Mouse (Mus musculus): ENCODE results near the gene Uroc1. TPM values are rescaled to one million over a fixed set of nuclear protein-coding genes. Genes with fewer than 3 reads are reported as not detected.
A peak's percentile ranks its signal among the peaks of the same experiment; 100 is the strongest.

Gene Uroc1
- total RNA-seq, 1 experiment from 2014 or later = 32.3 TPM

DNA sequence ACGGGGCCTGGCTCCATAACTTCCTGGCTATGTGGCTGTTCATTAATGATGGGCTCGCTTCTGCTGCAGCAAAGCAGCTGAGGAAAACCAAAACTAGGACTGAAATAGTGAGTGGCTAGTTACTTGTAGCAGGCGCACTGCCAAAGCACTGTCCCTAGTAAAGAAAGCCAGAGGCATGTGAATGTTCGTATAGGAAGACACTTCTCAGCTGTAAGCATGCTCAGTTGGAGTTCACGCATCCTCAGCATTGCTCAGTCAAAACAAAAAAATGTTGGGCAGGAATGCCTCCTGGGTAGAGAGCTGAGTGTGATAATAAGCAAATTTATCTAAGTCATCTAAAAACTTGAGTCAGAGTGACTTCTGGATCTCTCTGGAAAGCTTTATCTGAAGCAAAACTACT is 25.1 kb downstream of the Uroc1 start:
- no peak for DNase-seq

- DNase-seq = no peak
Measured at GRCm38 (mm10) chr6:90359445-90359844, 26.4 kb downstream of the Uroc1 start.

DNA sequence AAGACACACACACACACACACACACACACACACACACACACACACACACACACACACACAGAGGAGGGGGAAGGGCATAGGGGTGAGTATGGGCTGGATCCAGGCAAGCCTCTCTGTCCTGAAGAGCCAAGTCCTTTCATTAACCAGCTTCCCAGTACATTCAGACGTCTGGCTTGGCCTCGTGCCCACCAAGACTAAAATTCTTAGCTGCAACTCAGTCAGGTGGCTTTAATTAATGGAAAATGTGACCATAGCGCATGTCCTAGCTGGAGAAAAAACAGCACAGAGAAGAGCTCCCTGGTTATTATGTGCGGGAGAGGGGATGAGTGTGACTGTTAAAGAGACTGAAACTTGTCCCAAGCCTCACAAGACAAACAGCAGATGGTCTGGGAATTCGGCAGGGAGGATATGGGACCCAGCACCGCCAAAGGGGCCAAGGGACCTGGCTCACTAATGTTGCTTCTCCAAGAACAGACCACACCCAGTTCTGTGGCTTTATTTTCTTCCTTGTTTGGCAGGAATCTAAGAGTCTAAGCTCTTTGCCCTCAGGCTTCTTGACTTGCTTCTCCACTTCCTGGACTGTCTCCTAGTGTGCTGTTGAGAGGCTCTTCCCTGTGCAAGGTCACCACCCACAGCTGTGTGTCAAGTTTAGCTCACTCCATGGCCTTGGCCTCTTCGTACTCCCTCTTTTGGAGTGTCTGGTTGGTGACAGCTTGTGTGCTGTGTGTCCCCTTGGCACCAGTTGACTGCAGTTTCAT is 27.1 kb downstream of the Uroc1 start:
- peak; percentile 74 for DNase-seq

DNA sequence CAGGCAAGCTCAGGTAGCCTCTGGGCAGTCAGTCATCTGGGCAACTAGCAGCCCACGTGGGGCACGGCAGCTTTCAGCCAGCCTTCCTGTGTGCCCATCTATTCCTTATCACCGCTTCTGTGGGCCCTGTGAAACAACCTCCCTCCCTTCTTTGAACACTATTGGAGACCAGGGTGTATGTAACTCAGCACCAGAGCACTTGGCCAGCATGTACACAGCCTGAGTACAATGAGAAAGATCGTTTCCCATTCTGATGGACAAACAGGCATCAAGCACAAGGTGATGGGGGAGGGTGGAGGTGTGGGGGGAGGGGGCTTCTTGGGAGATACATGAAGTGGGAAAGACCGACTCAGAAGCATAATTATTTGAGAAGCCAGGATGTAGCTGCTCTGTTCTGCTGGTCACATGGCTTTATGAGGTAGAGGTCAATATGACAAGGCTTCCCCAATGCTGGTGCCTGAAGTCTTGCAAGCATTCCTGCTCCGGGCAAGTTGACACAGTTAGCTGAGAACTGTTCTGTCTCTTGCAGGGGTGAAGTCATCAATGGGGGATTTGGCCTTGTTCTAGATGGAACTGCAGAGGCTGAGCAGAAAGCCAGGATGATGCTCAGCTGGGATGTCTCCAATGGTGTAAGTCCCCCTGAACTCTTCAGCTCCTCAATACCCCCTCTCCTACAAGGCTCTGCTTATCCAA is 28.0 kb downstream of the Uroc1 start:
- no peak for DNase-seq

GRCm38 (mm10) chr6:90363301-90363700 is 30.2 kb downstream of the Uroc1 start:
- peak; percentile 72 for DNase-seq

DNA sequence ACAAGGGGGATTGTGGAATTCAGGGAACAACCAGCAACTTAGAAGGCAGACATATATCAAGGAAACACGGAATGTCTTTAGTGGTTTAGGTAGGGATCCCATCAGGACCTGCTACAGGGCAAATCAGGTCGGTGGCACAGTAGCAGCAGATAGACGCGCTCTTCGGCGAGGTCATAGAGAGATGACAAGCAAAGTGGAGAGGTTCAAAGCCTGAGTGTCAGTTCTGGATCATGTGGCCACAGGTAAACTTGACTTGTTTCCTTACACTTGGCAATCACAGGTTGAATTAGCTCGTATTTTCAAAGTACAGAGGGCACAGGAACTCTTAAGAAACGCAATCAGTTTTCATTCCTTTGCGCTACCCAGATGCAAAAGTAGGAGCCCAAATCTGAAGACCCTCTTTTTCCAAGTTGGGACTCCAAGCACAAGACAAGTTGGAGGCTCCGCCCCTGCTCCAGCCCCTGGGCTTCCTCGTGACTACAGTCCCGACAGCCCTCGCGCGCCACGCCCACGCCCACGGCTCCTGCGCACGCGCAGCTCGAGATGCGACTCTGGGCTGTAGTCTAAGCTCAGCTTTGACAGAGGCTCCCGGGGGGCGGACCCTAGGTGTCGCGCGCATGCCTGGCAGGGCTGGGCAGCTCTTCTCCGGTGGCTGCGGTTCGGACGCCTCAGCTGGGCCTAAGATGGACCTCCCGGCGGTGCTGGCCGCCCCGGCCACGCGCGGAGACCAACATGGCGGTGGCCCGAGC is 36.1 kb downstream of the Uroc1 start, which contains the start of gene Zxdc:
Gene Zxdc (plus strand): TSS at position 517 of the 749 bp plus-strand sequence.
- DNase-seq = peak; percentile 100

DNA sequence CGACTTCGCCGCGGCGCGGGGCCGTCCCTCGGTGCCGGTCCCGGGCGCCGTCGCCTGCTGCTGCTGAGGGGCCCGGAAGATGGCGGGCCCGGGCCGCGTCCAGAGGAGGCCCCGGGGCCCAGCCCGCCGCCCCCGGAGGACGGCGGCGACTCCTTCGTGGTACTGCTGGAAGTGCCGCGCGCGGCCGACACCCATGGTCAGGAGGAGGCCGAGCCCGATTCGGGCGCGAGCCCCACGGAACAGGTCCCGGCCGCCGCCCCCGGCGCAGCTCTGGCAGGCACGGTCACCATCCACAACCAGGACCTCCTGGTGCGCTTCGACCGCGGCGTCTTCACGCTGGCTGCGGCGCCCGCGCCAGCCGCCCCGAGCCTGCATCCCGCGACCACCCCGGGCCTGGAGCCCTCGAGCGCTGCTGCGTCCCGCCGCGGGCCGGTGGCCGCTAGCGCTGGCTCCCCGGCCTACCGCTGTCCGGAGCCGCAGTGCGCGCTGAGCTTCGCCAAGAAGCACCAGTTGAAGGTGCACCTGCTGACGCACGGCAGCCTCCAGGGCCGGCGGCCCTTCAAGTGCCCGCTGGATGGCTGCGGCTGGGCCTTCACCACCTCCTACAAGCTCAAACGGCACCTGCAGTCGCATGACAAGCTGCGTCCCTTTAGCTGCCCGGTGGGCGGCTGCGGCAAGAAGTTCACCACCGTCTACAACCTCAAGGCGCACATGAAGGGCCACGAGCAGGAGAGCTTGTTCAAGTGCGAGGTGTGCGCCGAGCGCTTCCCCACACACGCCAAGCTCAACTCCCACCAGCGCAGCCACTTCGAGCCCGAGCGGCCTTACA is 36.9 kb downstream of the Uroc1 start:
- DNase-seq = peak; percentile 61

DNA sequence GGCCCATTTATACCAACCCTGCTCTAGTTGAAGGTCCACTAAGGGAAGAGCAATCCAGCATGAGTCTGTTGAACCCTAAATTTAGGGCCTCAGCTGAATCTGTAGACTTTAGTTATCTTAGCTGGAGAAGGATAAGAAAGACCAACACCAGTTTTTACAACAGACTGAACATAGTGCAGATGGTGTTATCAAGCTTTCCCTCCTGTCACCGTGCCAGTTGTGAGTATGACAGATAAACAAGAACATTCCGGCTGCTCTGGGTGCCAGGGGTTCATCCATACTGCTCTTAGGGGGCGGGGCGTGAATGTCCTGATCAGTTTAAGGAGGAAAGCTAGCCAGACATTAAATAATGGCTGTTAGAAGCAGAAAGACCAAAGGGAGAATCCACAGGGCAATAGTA is 41.6 kb downstream of the Uroc1 start:
- DNase-seq = no peak

DNA sequence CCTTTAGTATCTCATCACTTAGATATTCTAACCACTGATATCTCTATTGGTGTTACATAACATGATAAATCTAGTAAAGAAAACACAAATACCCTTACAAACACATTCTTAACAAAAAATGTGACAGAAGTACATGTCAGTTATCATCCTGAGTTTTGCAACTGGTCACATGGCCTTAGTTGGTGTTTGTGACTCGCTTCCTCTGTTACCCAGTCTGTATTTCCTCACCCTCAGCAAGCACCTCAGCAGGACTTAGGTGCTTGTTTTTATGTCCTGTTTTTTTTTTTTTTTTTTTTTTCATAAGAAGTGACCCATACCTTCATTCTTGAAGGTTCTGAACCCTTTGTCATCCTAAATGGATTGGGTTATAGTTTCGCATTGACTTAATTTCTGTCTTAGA is 44.6 kb downstream of the Uroc1 start:
- no peak for DNase-seq

DNA sequence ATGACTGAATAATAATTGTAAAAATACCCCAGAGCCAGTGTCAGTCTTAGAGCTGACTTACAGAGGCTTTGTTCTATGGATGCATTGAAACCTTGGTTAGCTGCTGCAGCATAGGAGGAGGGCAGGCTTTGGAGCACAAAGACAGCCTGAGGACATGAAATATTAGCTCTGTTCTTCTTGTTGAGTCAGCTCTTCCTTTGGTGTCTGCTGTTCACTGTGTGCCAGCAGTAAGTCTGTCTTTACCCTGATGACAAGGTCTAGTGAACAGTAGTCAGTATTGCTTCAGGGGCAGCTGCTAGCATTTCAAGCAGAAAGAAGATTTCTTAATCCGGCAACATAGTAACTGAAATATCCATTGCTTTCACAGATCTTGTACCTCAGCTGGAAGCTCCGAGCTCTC is 48.4 kb downstream of the Uroc1 start:
- DNase-seq = no peak

- DNase-seq = no peak
Measured at GRCm38 (mm10) chr6:90390629-90391028, 57.5 kb downstream of the Uroc1 start.

- no peak for DNase-seq
Measured at GRCm38 (mm10) chr6:90393948-90394347, 60.9 kb downstream of the Uroc1 start.

GRCm38 (mm10) chr6:90395751-90396150 is 62.7 kb downstream of the Uroc1 start:
- no peak for DNase-seq

DNA sequence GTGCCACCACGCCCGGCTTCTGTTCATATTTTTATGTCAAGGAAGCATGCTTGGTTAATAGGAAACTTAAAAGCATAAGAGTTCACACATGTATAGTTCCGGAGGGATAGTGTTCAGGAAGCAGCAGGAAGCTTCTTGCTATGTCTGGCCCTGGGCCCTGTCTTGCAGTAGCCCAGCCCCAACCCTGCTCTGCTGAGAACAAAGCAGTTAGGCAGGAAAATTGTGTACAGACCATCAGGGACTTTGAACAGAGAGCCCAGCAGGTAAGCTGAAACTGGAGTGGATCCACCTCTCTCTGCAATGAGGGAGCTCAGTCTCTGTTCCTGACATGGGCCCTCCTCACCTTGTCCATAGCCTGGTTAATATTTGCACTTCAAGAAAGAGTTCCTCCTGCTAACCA is 64.2 kb downstream of the Uroc1 start:
- no peak for DNase-seq

DNA sequence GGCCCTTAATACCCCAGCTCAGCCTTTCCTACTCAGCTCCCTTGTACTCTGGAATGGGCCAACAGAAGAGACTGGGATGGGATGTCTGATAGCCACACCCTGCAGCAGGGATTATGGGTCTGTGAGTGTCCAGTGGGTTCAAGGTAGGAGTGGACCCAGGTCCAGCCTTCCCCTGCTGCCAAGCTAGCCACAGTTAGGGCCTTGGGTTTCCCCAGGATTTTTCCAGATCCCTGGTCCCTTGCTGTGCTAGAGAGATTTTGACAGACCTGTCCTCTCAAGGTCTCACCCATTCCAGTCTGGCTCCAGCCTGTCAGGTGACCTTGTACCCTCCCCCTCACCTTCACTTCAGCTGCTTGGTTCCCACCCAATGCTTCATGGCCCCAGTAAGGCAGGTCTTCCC is 75.5 kb downstream of the Uroc1 start:
- DNase-seq = peak; percentile 22

DNA sequence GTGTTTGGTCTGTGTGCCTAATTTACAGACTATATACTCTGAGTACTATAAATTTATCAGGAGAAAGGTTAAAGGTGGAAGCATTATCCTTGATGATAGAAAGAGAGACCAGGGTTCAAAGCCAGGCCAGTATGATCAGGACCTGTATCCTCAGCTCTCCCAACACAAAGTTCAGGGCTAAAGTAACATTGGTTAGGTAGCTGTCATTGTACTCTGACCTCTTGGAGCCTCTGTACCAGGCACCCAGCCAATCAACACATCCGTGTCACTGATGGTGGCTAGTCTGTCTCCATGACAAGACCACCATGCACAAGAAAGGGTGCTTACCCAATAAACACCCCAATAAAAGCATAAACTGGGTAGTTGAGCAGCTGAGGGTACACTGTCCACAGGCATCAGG is 77.9 kb downstream of the Uroc1 start:
- DNase-seq = no peak

DNA sequence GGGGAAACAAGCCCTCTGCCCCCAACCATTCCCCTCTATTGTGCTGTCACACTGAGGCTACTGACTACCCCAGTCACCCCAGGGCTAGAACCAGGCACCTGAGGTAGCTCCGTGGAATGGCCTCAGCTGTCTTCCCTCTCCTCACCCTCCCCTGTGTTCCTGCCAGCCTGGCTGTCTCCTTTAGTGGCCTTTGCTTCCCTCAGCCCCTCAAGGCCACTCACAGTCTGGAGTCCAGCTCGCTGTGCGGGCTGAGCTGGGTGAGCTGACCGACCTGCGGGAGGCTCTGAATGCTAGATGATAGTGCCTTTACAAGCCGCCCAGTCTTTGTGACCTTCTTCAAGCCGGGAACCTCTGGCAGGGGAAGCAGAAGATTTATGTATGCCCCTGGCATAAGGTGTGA is 78.8 kb downstream of the Uroc1 start:
- peak; percentile 71 for DNase-seq

Other genes starting within 250 kb of the Uroc1 start
- not detected in 2 replicates for gene Vmn1r50, start 231.9 kb upstream of the Uroc1 start, total RNA-seq (2021)
- gene Vmn1r51, start 210.7 kb upstream of the Uroc1 start, total RNA-seq (2021) = not detected in 2 replicates
- gene Vmn1r52, start 158.5 kb upstream of the Uroc1 start, total RNA-seq (2021) = not detected in 2 replicates
- gene V1ra8, start 130.5 kb upstream of the Uroc1 start, total RNA-seq (2021) = not detected in 2 replicates
- gene Vmn1r53, start 108.8 kb upstream of the Uroc1 start, total RNA-seq (2021) = not detected in 2 replicates
- not detected in 2 replicates for gene Vmn1r54, start 87.0 kb upstream of the Uroc1 start, total RNA-seq (2021)
- gene BC048671, start 32.1 kb upstream of the Uroc1 start, total RNA-seq (2021) = not detected in 2 replicates
- gene Chst13, start 8.1 kb upstream of the Uroc1 start, total RNA-seq (2021) = 0.74 TPM in 1 of 2 replicates, not detected in the other
- 20.0 and 20.2 TPM in 2 replicates for gene Zxdc, start 36.2 kb downstream of the Uroc1 start, total RNA-seq (2021)
- 0.67 and 1.4 TPM in 2 replicates for gene Cfap100, start 95.5 kb downstream of the Uroc1 start, total RNA-seq (2021)
- gene Klf15, start 129.3 kb downstream of the Uroc1 start, total RNA-seq (2021) = 38.0 and 40.0 TPM in 2 replicates
- 66.2 and 130 TPM in 2 replicates for gene Aldh1l1, start 153.1 kb downstream of the Uroc1 start, total RNA-seq (2021)

All from adrenal gland, postnatal 14 days (tissue).